Mouse (Mus musculus) heart, embryonic 16.5 days (tissue): ENCODE measurements at regions not wholly inside any gene's neighbourhood (a gene's known extent, or its start where the extent isn't known, plus 50 kb on each side); places are given as distances from the start of the nearest gene placed in this dataset.
A peak's percentile ranks its signal among the peaks of the same experiment; 100 is the strongest.

ENCODE experiments used
- ATAC-seq: fragments of 200-750 bp; cut with Nextera tagmentation; replicated peaks from 2 replicates; pipeline ENCODE4 v1.8.0; 2017; ENCODE audit warnings: moderate number of reproducible peaks; ENCODE audit not compliant: insufficient read depth, low FRiP score; ENCODE audit errors: extremely low read depth
- H3K27ac ChIP-seq: fragments of 300-500 bp; sonication (generic); 2 replicates; pipeline ENCODE4 v1.5.1; 2014; ENCODE audit warnings: mild to moderate bottlenecking, low read length, control low read depth, moderate library complexity
- H3K27me3 ChIP-seq: fragments of 300-500 bp; sonication (generic); 2 replicates; pipeline ENCODE4 v1.6.1; 2014; ENCODE audit warnings: low read length, mixed read lengths; ENCODE audit not compliant: control insufficient read depth, insufficient read depth
- H3K36me3 ChIP-seq: fragments of 300-500 bp; sonication (generic); 2 replicates; pipeline ENCODE4 v1.6.1; 2014; ENCODE audit not compliant: control insufficient read depth, insufficient read depth
- H3K4me1 ChIP-seq: fragments of 300-500 bp; sonication (generic); 2 replicates; pipeline ENCODE4 v1.6.1; 2014; ENCODE audit warnings: low read length, mixed read lengths; ENCODE audit not compliant: control insufficient read depth, insufficient read depth
- H3K4me2 ChIP-seq: fragments of 300-500 bp; sonication (generic); 2 replicates; pipeline ENCODE4 v1.6.1; 2014; ENCODE audit warnings: low read depth, mild to moderate bottlenecking, control low read depth, low read length
- H3K4me3 ChIP-seq: fragments of 300-500 bp; sonication (generic); 2 replicates; pipeline ENCODE4 v1.5.1; 2014; ENCODE audit warnings: mild to moderate bottlenecking, control low read depth, low read length
- H3K9ac ChIP-seq: fragments of 300-500 bp; sonication (generic); 2 replicates; pipeline ENCODE4 v1.6.1; 2014; ENCODE audit warnings: low read length, control low read depth
- H3K9me3 ChIP-seq: fragments of 300-500 bp; sonication (generic); replicated peaks from 2 replicates; pipeline ENCODE4 v1.6.1; 2016; ENCODE audit warnings: low read length; ENCODE audit not compliant: control insufficient read depth
- WGBS: fragments of 180-500 bp; shearing (Covaris S2); extraction: QIAGEN DNeasy Blood & Tissue Kit; methylation state at CpG from one replicate; pipeline ENCODE4 v1.1.7; 2014; 5-methylcytosine and 5-hydroxymethylcytosine counted together

DNA sequence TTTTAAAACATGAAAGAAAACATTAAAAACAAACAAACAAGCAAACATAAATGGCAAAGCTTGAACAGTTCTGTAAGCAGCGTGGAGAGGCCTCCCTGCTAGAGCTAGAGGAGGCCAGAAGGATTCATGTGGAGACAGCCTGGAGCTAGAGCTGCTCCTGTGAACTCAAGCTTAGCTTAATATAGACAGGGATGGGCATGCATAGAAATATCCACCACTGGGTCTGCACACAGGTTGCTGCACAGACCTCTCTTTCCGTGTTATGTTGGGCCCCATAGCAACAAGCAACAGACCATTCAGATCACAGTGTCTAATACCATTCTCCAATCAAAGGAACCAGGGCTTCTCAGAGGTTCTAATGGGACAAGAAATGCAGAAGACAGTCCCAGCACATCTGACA, 122.9 kb upstream of the Magi3 start:
- H3K27ac ChIP-seq, result peak overlapping the region; percentile 53
- H3K9ac ChIP-seq, result no peak overlapping the region
- H3K4me2 ChIP-seq, result no peak overlapping the region
- 65% methylated on average over 2 of the region's 2 CpGs for WGBS
- no peaks in the 10 kb centered on the region for H3K36me3 ChIP-seq
- H3K9me3 ChIP-seq, result peaks cover 2% of the 10 kb centered on the region; the same call in 1 of the 2 replicates
- peak; percentile 63; the same call in 1 of the 2 replicates for ATAC-seq
- H3K27me3 ChIP-seq, result no peaks in the 10 kb centered on the region
- H3K4me3 ChIP-seq, result no peak overlapping the region
- peaks cover 13% of the 10 kb centered on the region for H3K4me1 ChIP-seq

DNA sequence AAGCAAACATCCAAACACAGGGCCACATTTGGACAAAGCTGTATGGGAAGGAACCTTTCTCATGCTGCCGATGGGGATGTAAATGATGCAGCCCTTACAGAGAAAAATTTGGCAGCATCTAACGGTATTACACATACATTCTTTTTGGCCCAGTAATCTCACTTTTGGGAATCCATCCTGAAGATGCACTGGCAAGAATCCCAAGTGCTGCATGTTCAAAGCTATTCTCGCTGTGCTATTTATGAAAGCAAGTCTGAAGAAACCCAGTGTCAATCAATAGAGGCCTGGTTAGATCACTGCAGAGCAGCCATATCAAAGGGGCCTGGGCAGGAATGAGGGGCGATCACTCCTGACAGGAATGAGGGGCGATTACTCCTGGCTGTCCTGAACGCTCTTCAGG, 122.0 kb upstream of the Magi3 start:
- Histone ChIP-seq H3K36me3 (no peaks in the 10 kb centered on the region), H3K27me3 (no peaks in the 10 kb centered on the region), H3K27ac (peak overlapping the region; percentile 60; the same call in 1 of the 2 replicates), H3K4me1 (peaks cover 13% of the 10 kb centered on the region), H3K4me3 (no peak overlapping the region), H3K9ac (no peak overlapping the region), H3K4me2 (no peak overlapping the region), H3K9me3 (peaks cover 2% of the 10 kb centered on the region; the same call in 1 of the 2 replicates)
- no peak for ATAC-seq
- 37% methylated on average over 6 of the region's 6 CpGs for WGBS

- H3K27ac ChIP-seq, result no peak overlapping the region
- H3K4me1 ChIP-seq, result peaks cover 13% of the 10 kb centered on the region
- H3K9ac ChIP-seq, result no peak overlapping the region
- H3K27me3 ChIP-seq, result no peaks in the 10 kb centered on the region
- 65% methylated on average over 2 of the region's 2 CpGs for WGBS
- H3K4me2 ChIP-seq, result no peak overlapping the region
- ATAC-seq, result no peak
- H3K9me3 ChIP-seq, result peaks cover 2% of the 10 kb centered on the region; the same call in 1 of the 2 replicates
- H3K36me3 ChIP-seq, result no peaks in the 10 kb centered on the region
- no peak overlapping the region for H3K4me3 ChIP-seq
These were observed 120.2 kb upstream of the Magi3 start for GRCm38 (mm10) chr3:104340331-104340730.

DNA sequence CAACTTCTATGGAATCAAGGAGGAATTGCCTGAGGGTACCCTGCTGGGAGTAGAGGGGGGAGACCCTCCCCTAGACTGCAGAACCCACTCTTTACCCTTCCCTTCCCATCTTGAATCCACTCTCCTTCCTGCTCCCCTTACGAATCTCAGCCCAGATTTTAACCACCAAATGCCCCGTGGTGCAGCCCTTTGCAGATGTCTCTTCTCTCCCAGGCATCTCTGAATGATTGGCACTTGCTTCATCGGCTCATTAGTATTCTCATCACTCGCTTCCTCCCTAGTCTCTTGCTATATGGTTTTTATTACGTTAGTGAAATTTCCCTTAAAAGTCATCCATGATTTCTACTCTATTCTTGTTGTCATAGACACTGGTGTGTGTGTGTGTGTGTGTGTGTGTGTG, 116.7 kb upstream of the Magi3 start:
- 0 out of 2 replicates have a peak, but pooled peaks cover 2% of the 10 kb centered on the region for H3K4me1 ChIP-seq
- no peak overlapping the region for H3K9ac ChIP-seq
- H3K27ac ChIP-seq, result no peak overlapping the region
- peaks cover 2% of the 10 kb centered on the region; the same call in 1 of the 2 replicates for H3K9me3 ChIP-seq
- H3K4me3 ChIP-seq, result no peak overlapping the region
- WGBS, result 74% methylated on average over 5 of the region's 5 CpGs
- no peaks in the 10 kb centered on the region for H3K36me3 ChIP-seq
- H3K27me3 ChIP-seq, result no peaks in the 10 kb centered on the region
- H3K4me2 ChIP-seq, result no peak overlapping the region
- ATAC-seq, result no peak

GRCm38 (mm10) chr3:104336308-104336707, 116.1 kb upstream of the Magi3 start:
- H3K27me3 ChIP-seq, result no peaks in the 10 kb centered on the region
- no peak overlapping the region for H3K4me2 ChIP-seq
- no peak overlapping the region for H3K27ac ChIP-seq
- H3K4me1 ChIP-seq, result 0 out of 2 replicates have a peak, but pooled peaks cover 2% of the 10 kb centered on the region
- whole genome bisulfite sequencing, result 41% methylated on average over 4 of the region's 4 CpGs
- no peaks in the 10 kb centered on the region for H3K36me3 ChIP-seq
- ATAC-seq, result no peak
- no peak overlapping the region for H3K4me3 ChIP-seq
- peaks cover 2% of the 10 kb centered on the region; the same call in 1 of the 2 replicates for H3K9me3 ChIP-seq
- H3K9ac ChIP-seq, result no peak overlapping the region

- no peaks in the 10 kb centered on the region for H3K27me3 ChIP-seq
- WGBS, result 78% methylated on average over 7 of the region's 7 CpGs
- peaks cover 6% of the 10 kb centered on the region; the same call in 1 of the 2 replicates for H3K4me1 ChIP-seq
These were observed 114.6 kb upstream of the Magi3 start for GRCm38 (mm10) chr3:104334760-104335159.

GRCm38 (mm10) chr3:104333345-104333744, 113.2 kb upstream of the Magi3 start:
- H3K27ac ChIP-seq, result no peak overlapping the region
- H3K4me2 ChIP-seq, result no peak overlapping the region
- no peaks in the 10 kb centered on the region for H3K36me3 ChIP-seq
- ATAC-seq, result no peak
- no peaks in the 10 kb centered on the region for H3K9me3 ChIP-seq
- H3K4me1 ChIP-seq, result peaks cover 5% of the 10 kb centered on the region; the same call in 1 of the 2 replicates
- no peak overlapping the region for H3K9ac ChIP-seq
- no peaks in the 10 kb centered on the region for H3K27me3 ChIP-seq
- H3K4me3 ChIP-seq, result no peak overlapping the region
- WGBS, result 82% methylated on average over 10 of the region's 10 CpGs

More at GRCm38 (mm10) chr3:104334760-104335159, 114.6 kb upstream of the Magi3 start:
- no peak overlapping the region for H3K4me2 ChIP-seq
- H3K9ac ChIP-seq, result no peak overlapping the region
- ATAC-seq, result no peak
- H3K9me3 ChIP-seq, result peaks cover 2% of the 10 kb centered on the region; the same call in 1 of the 2 replicates
- no peaks in the 10 kb centered on the region for H3K36me3 ChIP-seq
- H3K27ac ChIP-seq, result no peak overlapping the region
- no peak overlapping the region for H3K4me3 ChIP-seq

DNA sequence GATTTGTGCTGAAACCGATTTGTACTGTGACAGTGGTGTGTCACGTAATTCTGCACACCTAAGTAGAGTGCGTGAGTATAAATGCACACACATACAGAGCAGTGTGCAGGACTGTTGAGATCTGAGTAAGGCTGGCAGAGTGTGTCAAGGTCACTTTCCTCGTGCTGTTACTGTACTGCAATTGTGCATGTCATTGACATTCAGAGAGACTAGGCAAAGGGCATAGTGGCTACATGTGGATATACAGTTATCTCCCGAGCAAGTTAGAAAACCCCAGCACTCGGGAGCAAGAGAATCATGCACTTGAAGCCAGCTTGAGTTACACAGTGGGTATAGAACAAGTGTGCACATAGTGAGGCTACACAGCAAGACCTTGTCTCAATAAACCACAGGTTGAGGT, 110.5 kb upstream of the Magi3 start:
- WGBS, result 60% methylated on average over 6 of the region's 6 CpGs
- 0 out of 2 replicates have a peak, but pooled peaks have one; percentile 35 for ATAC-seq
- Histone ChIP-seq H3K4me1 (peaks cover 7% of the 10 kb centered on the region), H3K4me3 (no peak overlapping the region), H3K9me3 (no peaks in the 10 kb centered on the region), H3K27ac (no peak overlapping the region; the same call in 1 of the 2 replicates), H3K27me3 (no peaks in the 10 kb centered on the region), H3K36me3 (no peaks in the 10 kb centered on the region), H3K9ac (no peak overlapping the region), H3K4me2 (no peak overlapping the region)

DNA sequence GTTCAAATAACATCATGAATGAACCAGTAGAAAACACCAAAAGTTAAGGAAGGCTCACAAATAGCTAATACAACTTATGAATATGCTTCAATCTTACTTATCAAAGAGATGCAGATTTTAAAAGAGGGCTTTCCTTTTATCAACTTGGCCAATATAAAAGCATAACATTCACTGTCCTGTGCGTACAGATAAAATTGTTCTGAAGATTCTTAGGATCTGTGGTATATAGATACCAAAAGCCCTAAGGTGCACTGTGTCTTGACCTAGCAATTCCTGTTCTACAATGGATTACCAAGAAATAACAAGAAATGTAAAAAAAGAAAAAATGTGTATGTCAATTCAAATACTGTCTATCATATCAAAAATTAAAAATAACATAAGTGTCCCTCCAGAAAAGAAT, 107.7 kb upstream of the Magi3 start:
- no peaks in the 10 kb centered on the region for H3K27me3 ChIP-seq
- no peak overlapping the region for H3K4me3 ChIP-seq
- H3K9me3 ChIP-seq, result no peaks in the 10 kb centered on the region
- H3K9ac ChIP-seq, result no peak overlapping the region
- H3K36me3 ChIP-seq, result no peaks in the 10 kb centered on the region
- 87% methylated on average over 1 of the region's 1 CpGs for WGBS
- no peak overlapping the region for H3K4me2 ChIP-seq
- H3K4me1 ChIP-seq, result peaks cover 16% of the 10 kb centered on the region
- no peak overlapping the region for H3K27ac ChIP-seq
- no peak for ATAC-seq
